Mouse (Mus musculus) neutrophil, adult 59 days (primary cell): ENCODE results near the gene Tmem167. TPM values are rescaled to one million over a fixed set of nuclear protein-coding genes. Genes with fewer than 3 reads are reported as not detected.

Source experiments
- total RNA-seq, 2 experiments: library from RNA; stranded (reverse); gene quantifications; 1 replicate in 1 of 2; 2 replicates in 1 of 2; pipeline ENCODE4 v1.2.4; 2023

The Tmem167 gene
- 10 to 100 TPM; 14.6 to 17.7 TPM for total RNA-seq

DNA sequence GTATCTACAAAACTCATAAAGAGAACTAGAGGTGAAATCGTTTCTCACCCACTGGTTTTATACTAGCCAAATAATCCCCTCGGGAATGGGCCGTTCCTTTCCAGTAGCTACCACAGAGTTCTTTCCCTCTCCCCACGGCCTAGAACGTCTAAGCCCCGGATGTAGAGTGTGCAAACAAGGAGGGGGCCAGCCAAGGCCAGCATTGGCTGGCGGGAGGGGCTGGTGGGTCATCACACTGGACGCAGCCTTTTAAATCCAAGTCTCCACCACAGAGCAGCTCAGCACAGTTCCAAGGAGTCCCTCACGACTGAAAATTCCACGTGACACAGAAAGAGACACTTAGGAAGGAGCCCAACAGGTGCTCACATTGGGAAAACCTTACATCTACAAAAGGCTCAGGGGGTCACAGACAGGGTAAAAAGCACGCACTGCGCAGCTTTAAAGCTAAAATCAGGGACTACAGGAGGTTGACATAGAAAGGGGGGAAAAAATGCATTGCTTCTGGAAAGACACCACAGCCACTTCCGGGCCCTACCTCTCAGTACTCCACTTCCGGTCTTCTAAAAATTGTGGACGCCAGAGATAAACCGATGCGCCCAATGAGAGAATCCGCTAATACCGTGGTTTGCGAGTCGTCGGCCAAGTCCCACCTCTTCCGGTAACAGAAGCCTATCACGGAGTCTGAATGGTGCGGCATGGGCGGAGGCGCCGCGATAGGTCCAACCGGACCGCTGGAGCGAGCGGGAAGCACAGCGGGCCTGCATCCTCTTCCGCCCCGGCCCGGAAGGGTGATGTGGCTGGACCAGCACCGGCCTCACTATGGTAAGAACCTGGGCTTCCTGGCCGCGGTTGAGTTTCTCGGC, at the start of gene Tmem167, which contains the start of gene Xrcc4:
TSS of gene Tmem167 (plus strand) at position 162 of the 863 bp plus-strand sequence.
TSS of gene Xrcc4 (minus strand) at position 647 of the 863 bp plus-strand sequence.

Other genes starting within 250 kb of the Tmem167 start
- 10 to 100 TPM; 14.3 to 15.2 TPM for gene Xrcc4, start 485 bp downstream of the Tmem167 start, total RNA-seq